Mouse (Mus musculus) ovary, adult 18-20 months (tissue): Measurements from ENCODE around the gene Top1.

Experiments
- DNase-seq: peaks from one replicate; pipeline ENCODE4 v3.0.0; 2022; ENCODE audit warnings: low spot score, mixed read lengths

Top1 gene

GRCm38 (mm10) chr2:160741580-160741979 is 95.9 kb downstream of the Top1 start:
- no peak for DNase-seq

GRCm38 (mm10) chr2:160742161-160742609 is 96.5 kb downstream of the Top1 start:
- no peak for DNase-seq

GRCm38 (mm10) chr2:160744040-160744822 is 98.5 kb downstream of the Top1 start:
- DNase-seq = peak; percentile 46

GRCm38 (mm10) chr2:160744823-160745210 is 99.1 kb downstream of the Top1 start:
- no peak for DNase-seq

GRCm38 (mm10) chr2:160745497-160745896 is 99.8 kb downstream of the Top1 start:
- DNase-seq = no peak

GRCm38 (mm10) chr2:160746637-160747036 is 100.9 kb downstream of the Top1 start:
- DNase-seq = no peak

- no peak for DNase-seq
These were observed 101.4 kb downstream of the Top1 start for GRCm38 (mm10) chr2:160747075-160747474.

- DNase-seq = no peak
These were observed 111.0 kb downstream of the Top1 start for GRCm38 (mm10) chr2:160756583-160757203.

- no peak for DNase-seq
These were observed 114.9 kb downstream of the Top1 start for GRCm38 (mm10) chr2:160760433-160761184.

- no peak for DNase-seq
These were observed 118.1 kb downstream of the Top1 start for GRCm38 (mm10) chr2:160763816-160764215.

GRCm38 (mm10) chr2:160764386-160764785 is 118.7 kb downstream of the Top1 start:
- DNase-seq = no peak

- no peak for DNase-seq
These were observed 119.4 kb downstream of the Top1 start for GRCm38 (mm10) chr2:160765096-160765495.

- peak; percentile 26 for DNase-seq
These were observed 120.7 kb downstream of the Top1 start for GRCm38 (mm10) chr2:160766371-160766771.

- no peak for DNase-seq
These were observed 121.5 kb downstream of the Top1 start for GRCm38 (mm10) chr2:160767201-160767600.

GRCm38 (mm10) chr2:160768097-160768695 is 122.5 kb downstream of the Top1 start:
- no peak for DNase-seq

GRCm38 (mm10) chr2:160768997-160769396 is 123.3 kb downstream of the Top1 start:
- DNase-seq = no peak

- DNase-seq = no peak
These were observed 124.7 kb downstream of the Top1 start for GRCm38 (mm10) chr2:160770409-160770808.

GRCm38 (mm10) chr2:160770871-160771270 is 125.2 kb downstream of the Top1 start:
- no peak for DNase-seq

- DNase-seq = no peak
These were observed 125.9 kb downstream of the Top1 start for GRCm38 (mm10) chr2:160771325-160772276.
